Mouse (Mus musculus) forebrain, postnatal 0 days (tissue): ENCODE data around the gene Elac2. TPM values are rescaled to one million over a fixed set of nuclear protein-coding genes. Genes with fewer than 3 reads are reported as not detected.

Experiments
- ATAC-seq: fragments of 200-750 bp; cut with Nextera tagmentation; 2 replicates; pipeline ENCODE4 v1.8.0; 2017; ENCODE audit warnings: mild to moderate bottlenecking, moderate library complexity
- DNase-seq: peaks from one replicate; pipeline ENCODE4 v3.0.0-alpha.2; 2015
- H3K27ac ChIP-seq: fragments of 300-500 bp; sonication (generic); 2 replicates; pipeline ENCODE4 v1.5.1; 2014; ENCODE audit warnings: low read depth, mild to moderate bottlenecking, antibody characterized with exemption, low read length, moderate library complexity, mixed read lengths
- H3K27me3 ChIP-seq: fragments of 300-500 bp; sonication (generic); 2 replicates; pipeline ENCODE4 v1.6.1; 2014; ENCODE audit warnings: mild to moderate bottlenecking, low read length, mixed read lengths; ENCODE audit not compliant: insufficient read depth
- H3K36me3 ChIP-seq: fragments of 300-500 bp; sonication (generic); 2 replicates; pipeline ENCODE4 v1.6.1; 2014; ENCODE audit warnings: mild to moderate bottlenecking, moderate library complexity; ENCODE audit not compliant: insufficient read depth
- H3K4me1 ChIP-seq: fragments of 300-500 bp; sonication (generic); 2 replicates; pipeline ENCODE4 v1.6.1; 2014; ENCODE audit warnings: antibody characterized with exemption; ENCODE audit not compliant: insufficient read depth
- H3K4me2 ChIP-seq: fragments of 300-500 bp; sonication (generic); 2 replicates; pipeline ENCODE4 v1.6.1; 2014; ENCODE audit warnings: low read depth, mild to moderate bottlenecking, moderate library complexity
- H3K4me3 ChIP-seq: fragments of 300-500 bp; sonication (generic); 2 replicates; pipeline ENCODE4 v1.5.1; 2014; ENCODE audit warnings: low read depth, low read length, mixed read lengths
- H3K9ac ChIP-seq: fragments of 300-500 bp; sonication (generic); 2 replicates; pipeline ENCODE4 v1.6.1; 2014; ENCODE audit warnings: mild to moderate bottlenecking
- H3K9me3 ChIP-seq: fragments of 300-500 bp; sonication (generic); 2 replicates; pipeline ENCODE4 v1.6.1; 2016; ENCODE audit warnings: low read length
- CTCF ChIP-seq: sonication (generic); IDR thresholded peaks from 2 replicates; pipeline ENCODE4 v1.5.1; 2016; ENCODE audit warnings: antibody characterized with exemption, control low read depth, low read depth
- WGBS: fragments of 180-500 bp; shearing (Covaris S2); extraction: QIAGEN DNeasy Blood & Tissue Kit; methylation state at CpG from one replicate; pipeline ENCODE4 v1.1.7; 2014; 5-methylcytosine and 5-hydroxymethylcytosine counted together
- polyA plus RNA-seq: library from polyadenylated mRNA; unstranded; fragments of >200 nt; fragmentation: Nextera tagmentation; extraction: Ambion mirVana; gene quantifications from 2 replicates; pipeline ENCODE4 v1.2.1, GENCODE M21; 2015
- total RNA-seq: library from RNA; depleted of rRNA; stranded (reverse); fragments of >200 nt; gene quantifications from 2 replicates; pipeline ENCODE4 v1.2.3, GENCODE M21; 2014; rRNA removed

The Elac2 gene
- total RNA-seq (32.1 and 35.1 TPM in 2 replicates), polyA plus RNA-seq (21.2 and 25.9 TPM in 2 replicates)

- H3K9me3 ChIP-seq: no peaks in the 10 kb centered on the region
- peak within 1 kb of the TSS; percentile 71 for H3K4me2 ChIP-seq
- no peak for TF ChIP-seq CTCF
- H3K27ac ChIP-seq: 0 out of 2 replicates have a peak within 1 kb of the TSS, but pooled peaks have one; percentile 41
- ATAC-seq (peak; percentile 100), DNase-seq (peak; percentile 99)
- H3K9ac ChIP-seq: peak within 1 kb of the TSS; percentile 66
- 1% methylated on average over 65 of the region's 65 CpGs for WGBS
- H3K4me3 ChIP-seq: peak within 1 kb of the TSS; percentile 74
- peaks cover 30% of the 10 kb centered on the region for H3K36me3 ChIP-seq
- H3K4me1 ChIP-seq: peaks cover 13% of the 10 kb centered on the region
- H3K27me3 ChIP-seq: no peaks in the 10 kb centered on the region
These were observed at the start of gene Elac2 for GRCm38 (mm10) chr11:64978720-64979488. TSS of gene Elac2 (plus strand) at chr11:64979038.

- DNase-seq: no peak
- H3K27me3 ChIP-seq: no peaks in the 10 kb centered on the region
- H3K27ac ChIP-seq: no peak overlapping the region
- no peak for ATAC-seq
- H3K9ac ChIP-seq: no peak overlapping the region
- H3K4me2 ChIP-seq: no peak overlapping the region
- no peaks in the 10 kb centered on the region for H3K9me3 ChIP-seq
- H3K4me1 ChIP-seq: peaks cover 4% of the 10 kb centered on the region; the same call in 1 of the 2 replicates
- H3K4me3 ChIP-seq: no peak overlapping the region
- H3K36me3 ChIP-seq: no peaks in the 10 kb centered on the region
- WGBS: 94% methylated on average over 2 of the region's 2 CpGs
- no peak for TF ChIP-seq CTCF
These were observed 49.7 kb upstream of the Elac2 start for GRCm38 (mm10) chr11:64929130-64929529.

GRCm38 (mm10) chr11:64931060-64931770 lies 47.6 kb upstream of the Elac2 start:
- Histone ChIP-seq H3K4me3 (no peak overlapping the region), H3K27ac (no peak overlapping the region), H3K9me3 (no peaks in the 10 kb centered on the region), H3K4me2 (no peak overlapping the region), H3K4me1 (peaks cover 4% of the 10 kb centered on the region; the same call in 1 of the 2 replicates), H3K36me3 (no peaks in the 10 kb centered on the region), H3K9ac (no peak overlapping the region), H3K27me3 (no peaks in the 10 kb centered on the region)
- peak; percentile 34; the same call in 1 of the 2 replicates for ATAC-seq
- no peak for TF ChIP-seq CTCF
- DNase-seq: no peak
- 32% methylated on average over 11 of the region's 11 CpGs for WGBS

GRCm38 (mm10) chr11:64937226-64937625 lies 41.6 kb upstream of the Elac2 start:
- Histone ChIP-seq H3K4me3 (no peak overlapping the region), H3K9me3 (no peaks in the 10 kb centered on the region), H3K9ac (no peak overlapping the region), H3K27ac (no peak overlapping the region), H3K4me1 (no peaks in the 10 kb centered on the region), H3K4me2 (no peak overlapping the region), H3K36me3 (no peaks in the 10 kb centered on the region), H3K27me3 (no peaks in the 10 kb centered on the region)
- DNase-seq (no peak), ATAC-seq (no peak)
- 87% methylated on average over 2 of the region's 2 CpGs for WGBS
- no peak for TF ChIP-seq CTCF

- 93% methylated on average over 2 of the region's 2 CpGs for WGBS
- ATAC-seq: no peak
- TF ChIP-seq CTCF: no peak
- Histone ChIP-seq H3K36me3 (no peaks in the 10 kb centered on the region), H3K9ac (no peak overlapping the region), H3K27me3 (no peaks in the 10 kb centered on the region), H3K4me2 (no peak overlapping the region), H3K4me1 (no peaks in the 10 kb centered on the region), H3K27ac (no peak overlapping the region), H3K9me3 (no peaks in the 10 kb centered on the region), H3K4me3 (no peak overlapping the region)
- DNase-seq: no peak
These were observed 37.6 kb upstream of the Elac2 start for GRCm38 (mm10) chr11:64941193-64941592.

- Histone ChIP-seq H3K9ac (no peak overlapping the region), H3K9me3 (no peaks in the 10 kb centered on the region), H3K27me3 (no peaks in the 10 kb centered on the region), H3K4me2 (no peak overlapping the region), H3K27ac (no peak overlapping the region), H3K36me3 (no peaks in the 10 kb centered on the region), H3K4me3 (no peak overlapping the region), H3K4me1 (no peaks in the 10 kb centered on the region)
- no peak for TF ChIP-seq CTCF
- WGBS: 76% methylated on average over 3 of the region's 3 CpGs
- DNase-seq (no peak), ATAC-seq (no peak)
These were observed 29.1 kb upstream of the Elac2 start for GRCm38 (mm10) chr11:64949782-64950181.
